Mouse (Mus musculus) erythroblast, embryonic 14.5 days (primary cell): ENCODE data around the gene Pola1. TPM values are rescaled to one million over a fixed set of nuclear protein-coding genes. Genes with fewer than 3 reads are reported as not detected.

Experiments used
- H3K27me3 ChIP-seq: 2 replicates; pipeline ENCODE4 v1.6.1; 2012; ENCODE audit warnings: inconsistent platforms; ENCODE audit not compliant: control insufficient read depth
- H3K36me3 ChIP-seq: 2 replicates; pipeline ENCODE4 v1.6.1; 2012; ENCODE audit warnings: mild to moderate bottlenecking, inconsistent platforms; ENCODE audit not compliant: control insufficient read depth
- H3K4me1 ChIP-seq: 2 replicates; pipeline ENCODE4 v1.6.1; 2012; ENCODE audit warnings: inconsistent platforms; ENCODE audit not compliant: control insufficient read depth
- H3K4me3 ChIP-seq: replicated peaks from 2 replicates; pipeline ENCODE3; 2012; ENCODE audit warnings: moderate library complexity, mild to moderate bottlenecking, inconsistent platforms
- H3K9me3 ChIP-seq: 2 replicates; pipeline ENCODE4 v1.6.1; 2012; ENCODE audit warnings: low read length, inconsistent platforms, mixed read lengths; ENCODE audit not compliant: control insufficient read depth
- GATA1 ChIP-seq: IDR thresholded peaks from 2 replicates; pipeline ENCODE4 v1.6.1; 2012; ENCODE audit warnings: low read length, inconsistent platforms, mixed read lengths
- TAL1 ChIP-seq: IDR thresholded peaks from 3 replicates; pipeline ENCODE4 v1.6.1; 2012; ENCODE audit warnings: low read length, inconsistent platforms, mixed read lengths
- polyA plus RNA-seq: library from polyadenylated mRNA; stranded (reverse); fragments of >175 nt; gene quantifications from 2 replicates; pipeline ENCODE4 v1.2.3, GENCODE M21; 2012

Pola1 gene
- polyA plus RNA-seq = 0.58 and 0.93 TPM in 2 replicates

DNA sequence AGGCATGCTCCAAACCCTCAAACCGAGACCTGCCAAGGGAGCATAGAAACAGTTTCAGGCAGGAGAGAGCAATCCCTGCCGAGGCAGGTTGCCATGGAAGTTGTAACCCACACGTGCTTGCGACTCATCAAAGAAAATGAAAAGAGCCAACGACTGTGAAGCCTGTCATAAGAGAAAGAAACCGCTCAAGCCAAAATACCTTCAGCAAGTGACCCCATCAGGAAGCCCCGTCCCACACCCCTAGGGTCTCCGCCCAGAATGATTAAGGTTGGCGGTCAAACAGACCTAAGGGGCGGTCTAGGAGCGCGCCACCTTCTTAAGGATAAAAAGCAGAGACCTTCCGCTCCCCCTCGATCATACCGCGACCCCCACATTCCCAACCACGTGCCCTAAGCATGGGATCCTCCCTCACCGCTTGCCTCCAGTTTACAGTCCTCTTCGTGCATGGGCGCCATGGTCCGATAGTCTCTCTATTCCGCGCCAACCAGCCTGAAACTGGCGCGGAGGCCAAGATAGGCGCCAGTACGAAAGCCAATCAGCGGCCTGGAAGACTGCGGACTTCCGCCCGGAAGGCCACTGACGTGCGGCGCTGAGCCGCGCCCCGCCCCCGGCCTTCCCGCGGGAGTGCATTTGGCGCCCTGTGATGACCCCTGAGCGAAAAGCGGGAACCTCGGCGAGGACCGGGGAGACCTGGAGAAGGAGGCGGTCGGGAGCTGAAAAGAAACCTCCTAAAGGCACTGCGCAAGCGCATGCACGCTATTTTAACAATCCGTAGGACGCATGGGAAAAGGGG, at the start of gene Pola1:
Gene Pola1, minus strand, starts transcription at position 499 of the 793 bp plus-strand sequence.
- peaks cover 5% of the 10 kb centered on the region for H3K9me3 ChIP-seq
- H3K36me3 ChIP-seq = peaks cover 10% of the 10 kb centered on the region

DNA sequence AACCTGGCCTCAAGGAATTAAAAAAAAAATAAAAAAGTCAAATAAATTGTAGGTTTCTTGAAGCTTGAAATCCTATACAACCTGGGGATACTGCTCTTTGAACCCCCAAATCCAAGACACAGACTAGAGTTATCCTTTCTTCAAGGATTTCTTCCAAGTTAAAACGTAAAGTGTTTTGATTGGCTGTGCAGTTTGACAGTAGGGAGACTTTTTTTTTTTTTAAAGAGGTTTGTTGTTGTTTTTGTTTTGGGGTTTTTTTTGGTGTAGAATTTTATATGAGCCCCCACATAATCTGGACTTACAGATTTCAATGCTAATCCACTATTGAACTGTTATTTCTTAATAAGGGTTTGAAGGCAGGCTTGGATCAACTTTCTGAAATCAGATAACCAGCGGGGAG, 44.3 kb upstream of the Pola1 start:
- H3K9me3 ChIP-seq = no peaks in the 10 kb centered on the region
- TF ChIP-seq GATA1 = 0 out of 2 replicates have a peak, but pooled peaks have one; percentile 19
- no peak for TF ChIP-seq TAL1
- H3K27me3 ChIP-seq = peaks cover 2% of the 10 kb centered on the region; the same call in 1 of the 2 replicates
- H3K4me1 ChIP-seq = peaks cover 41% of the 10 kb centered on the region
- H3K4me3 ChIP-seq = peak overlapping the region; percentile 80
- peaks cover 20% of the 10 kb centered on the region for H3K36me3 ChIP-seq

More for the DNA sequence above, at the start of gene Pola1:
- H3K4me3 ChIP-seq = peak within 1 kb of the TSS; percentile 76
- H3K4me1 ChIP-seq = peaks cover 29% of the 10 kb centered on the region
- TF ChIP-seq TAL1 = no peak
- peaks cover 11% of the 10 kb centered on the region; the same call in 1 of the 2 replicates for H3K27me3 ChIP-seq

DNA sequence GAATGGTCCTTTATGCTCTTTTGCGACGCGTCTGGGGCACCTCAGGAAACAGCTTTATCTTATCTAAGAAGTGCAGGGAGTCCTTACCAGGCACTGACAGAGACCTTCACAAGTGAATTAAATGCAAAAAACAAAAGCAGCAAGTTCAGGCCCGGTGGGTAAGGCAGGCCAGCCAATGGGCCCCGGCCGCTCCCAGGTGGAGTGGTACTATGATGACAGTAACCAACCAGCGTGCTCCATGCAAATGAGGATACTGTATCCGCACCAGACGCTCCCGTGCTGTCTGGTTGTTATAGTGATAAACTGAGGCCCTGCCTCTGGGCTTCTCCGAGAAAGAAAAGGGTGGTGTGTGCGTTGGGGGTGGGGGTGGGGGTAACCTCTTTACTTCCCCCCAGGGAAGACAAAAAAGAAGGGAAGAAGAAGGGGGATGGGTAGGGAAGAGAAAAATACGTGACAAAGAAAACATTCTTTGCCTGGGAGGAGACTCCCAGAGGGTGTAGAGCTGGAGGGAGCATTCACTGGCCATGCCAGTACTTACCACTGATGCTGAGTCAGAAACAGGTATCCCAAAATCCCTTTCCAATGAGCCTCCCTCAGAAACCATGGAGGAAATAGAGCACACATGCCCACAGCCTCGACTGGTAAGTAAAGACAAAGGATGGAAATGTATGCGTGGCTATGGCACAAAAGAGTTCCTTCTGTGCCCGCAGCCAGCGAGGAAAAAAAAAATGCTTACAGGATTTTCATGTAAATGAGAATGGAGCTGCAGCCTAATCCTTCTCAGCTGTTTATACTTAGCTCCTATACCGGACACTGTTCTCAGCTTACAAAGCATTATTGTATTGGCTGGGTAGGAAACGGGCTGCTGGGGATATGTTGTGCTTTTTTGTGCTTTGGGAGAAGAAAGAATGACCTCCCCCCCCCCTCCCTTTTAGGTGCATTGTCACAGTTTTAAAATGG, 43.2 kb upstream of the Pola1 start:
- TF ChIP-seq TAL1 = peak; percentile 73
- peak; percentile 40; the same call in 1 of the 2 replicates for TF ChIP-seq GATA1
- Histone ChIP-seq H3K4me3 (peak overlapping the region; percentile 80), H3K4me1 (peaks cover 41% of the 10 kb centered on the region), H3K27me3 (peaks cover 2% of the 10 kb centered on the region; the same call in 1 of the 2 replicates), H3K9me3 (no peaks in the 10 kb centered on the region), H3K36me3 (peaks cover 10% of the 10 kb centered on the region)

DNA sequence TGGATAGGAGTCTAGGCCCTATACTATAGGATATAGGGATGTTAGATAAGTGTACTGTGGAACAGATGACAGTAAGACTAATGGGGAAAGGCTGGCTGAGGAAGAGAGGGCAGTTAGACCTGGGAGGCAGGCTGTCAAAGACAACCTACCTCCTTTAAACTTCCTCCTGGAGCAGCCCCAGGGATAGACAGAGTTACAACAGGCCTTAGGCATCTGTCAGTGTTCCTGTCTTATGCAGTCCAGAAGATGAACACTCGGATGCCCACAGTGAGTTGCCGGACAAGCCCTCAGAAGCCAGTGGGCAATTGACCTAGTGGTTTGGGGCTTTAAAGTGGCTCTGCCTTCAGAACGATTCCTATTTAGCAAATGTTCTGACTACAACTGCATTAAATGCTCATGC, 42.5 kb upstream of the Pola1 start:
- no peak for TF ChIP-seq GATA1
- TF ChIP-seq TAL1 = no peak
- H3K27me3 ChIP-seq = peaks cover 2% of the 10 kb centered on the region; the same call in 1 of the 2 replicates
- peaks cover 41% of the 10 kb centered on the region for H3K4me1 ChIP-seq
- peaks cover 6% of the 10 kb centered on the region for H3K36me3 ChIP-seq
- peak overlapping the region; percentile 80 for H3K4me3 ChIP-seq
- no peaks in the 10 kb centered on the region for H3K9me3 ChIP-seq

DNA sequence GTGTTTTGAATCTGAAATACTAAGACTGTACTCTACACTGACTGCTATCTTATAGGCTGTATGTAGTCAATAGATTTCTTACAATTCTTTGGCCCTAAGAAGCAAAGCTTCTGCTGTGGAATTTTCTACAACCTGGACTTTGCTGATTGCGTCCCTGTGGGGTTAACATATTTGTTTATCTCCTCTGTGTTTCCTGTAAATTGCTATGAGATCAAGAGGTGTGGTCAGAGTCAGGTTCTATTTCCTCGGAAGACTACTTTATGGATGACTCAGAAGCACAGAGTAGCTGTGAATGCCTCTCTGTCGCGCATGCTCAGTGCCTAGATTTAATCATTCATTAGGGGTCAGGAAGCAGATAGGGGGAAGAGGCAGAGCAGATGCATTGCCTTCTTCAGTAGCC, 32.8 kb upstream of the Pola1 start:
- H3K9me3 ChIP-seq = no peaks in the 10 kb centered on the region
- H3K36me3 ChIP-seq = no peaks in the 10 kb centered on the region
- H3K4me1 ChIP-seq = peaks cover 18% of the 10 kb centered on the region
- H3K4me3 ChIP-seq = no peak overlapping the region
- no peak for TF ChIP-seq GATA1
- TF ChIP-seq TAL1 = no peak
- H3K27me3 ChIP-seq = no peaks in the 10 kb centered on the region

DNA sequence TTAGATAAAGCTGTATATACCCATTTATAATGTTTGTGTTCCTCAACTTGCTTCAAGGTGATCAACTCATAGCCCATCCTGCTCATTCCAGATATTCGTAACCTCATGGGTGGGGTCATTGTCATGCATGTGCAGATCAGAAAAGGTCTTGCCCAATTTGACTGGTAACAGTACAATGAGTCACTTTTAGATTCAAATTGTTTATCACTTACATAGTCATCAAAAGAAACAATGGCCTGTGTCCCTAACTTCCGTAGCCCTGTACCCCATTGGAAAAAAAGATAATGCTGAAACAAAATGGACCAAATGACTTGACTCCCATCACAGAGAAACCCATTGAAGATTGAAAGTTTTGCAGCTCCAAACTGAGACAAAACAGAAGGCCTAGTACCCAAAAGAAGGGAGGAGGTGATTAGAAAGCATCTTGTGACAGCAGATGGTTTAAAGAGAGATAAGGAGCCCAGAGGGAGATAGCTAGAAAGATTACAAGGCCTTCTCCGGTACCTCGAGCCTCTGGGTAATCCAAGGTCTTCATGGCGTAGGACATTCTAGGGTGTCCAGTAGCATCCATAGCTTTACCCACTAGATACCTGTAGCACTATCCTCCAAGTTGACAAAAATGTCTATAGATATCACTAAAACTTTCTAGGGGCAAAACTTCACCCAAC, 32.1 kb upstream of the Pola1 start:
- no peaks in the 10 kb centered on the region for H3K9me3 ChIP-seq
- H3K4me1 ChIP-seq = peaks cover 18% of the 10 kb centered on the region
- TF ChIP-seq TAL1 = no peak
- TF ChIP-seq GATA1 = no peak
- H3K27me3 ChIP-seq = no peaks in the 10 kb centered on the region
- H3K4me3 ChIP-seq = no peak overlapping the region
- H3K36me3 ChIP-seq = no peaks in the 10 kb centered on the region

DNA sequence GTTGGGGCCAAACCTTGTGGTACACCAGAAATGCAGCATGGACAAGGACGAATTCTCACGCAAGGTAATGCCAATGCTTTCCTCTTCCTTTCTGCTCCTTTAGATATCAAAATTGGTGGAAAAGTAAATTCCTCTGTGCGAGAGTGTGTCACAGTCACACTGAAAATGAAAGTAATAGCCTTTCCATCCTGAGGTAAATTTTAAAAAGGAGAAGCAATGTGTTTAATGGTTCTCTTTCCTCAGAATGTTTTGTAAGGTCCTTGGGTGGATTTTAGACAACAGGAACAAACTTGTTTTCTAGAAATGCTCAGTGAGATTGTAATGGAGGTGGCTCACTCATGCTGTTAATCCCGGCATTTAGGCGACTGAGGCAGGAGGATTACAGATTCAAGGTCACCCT, 23.2 kb upstream of the Pola1 start:
- no peaks in the 10 kb centered on the region for H3K4me1 ChIP-seq
- H3K4me3 ChIP-seq = no peak overlapping the region
- TF ChIP-seq TAL1 = no peak
- no peak for TF ChIP-seq GATA1
- H3K36me3 ChIP-seq = no peaks in the 10 kb centered on the region
- H3K9me3 ChIP-seq = no peaks in the 10 kb centered on the region
- H3K27me3 ChIP-seq = no peaks in the 10 kb centered on the region; the same call in none of the 2 replicates

DNA sequence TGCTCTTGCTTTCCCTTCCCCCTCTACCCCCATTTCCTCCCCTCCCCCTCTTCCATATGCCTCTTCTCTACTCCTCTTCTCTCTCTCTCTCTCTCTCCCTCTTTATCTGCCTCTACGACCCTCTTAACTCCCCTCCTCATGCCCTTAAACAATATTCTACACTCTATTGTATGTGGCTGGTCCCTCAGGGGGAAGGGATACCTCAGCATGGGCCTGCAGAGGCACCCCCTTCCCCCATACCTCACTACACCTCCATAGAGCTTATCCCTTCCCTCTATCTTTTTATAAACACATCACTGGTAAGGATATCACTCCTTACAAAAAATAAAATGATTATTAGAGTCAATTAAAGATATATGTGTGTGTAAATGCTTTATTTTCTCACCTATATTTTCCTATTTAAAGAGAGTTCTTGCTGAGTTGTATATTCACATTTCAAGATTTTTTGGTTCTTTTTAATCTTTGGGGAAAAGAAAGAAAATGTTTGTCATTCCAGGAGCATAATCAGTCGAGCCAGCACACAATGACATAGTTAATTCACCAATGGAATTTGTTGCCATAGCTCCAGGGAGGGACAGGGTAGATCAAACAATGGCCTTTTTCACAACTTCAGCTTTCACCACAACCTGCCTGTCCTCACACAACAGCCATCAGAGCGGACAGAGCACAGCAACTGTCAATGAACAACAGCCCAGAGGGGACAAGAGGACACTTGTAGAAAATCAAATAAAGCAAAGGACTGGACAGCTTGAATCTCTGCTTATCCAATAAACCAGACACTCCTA, 22.5 kb upstream of the Pola1 start, which contains the start of gene Pcyt1b:
Gene Pcyt1b, plus strand, starts transcription at position 646 of the 785 bp plus-strand sequence.
- no peak within 1 kb of the TSS for H3K4me3 ChIP-seq
- no peaks in the 10 kb centered on the region; the same call in none of the 2 replicates for H3K27me3 ChIP-seq
- H3K36me3 ChIP-seq = no peaks in the 10 kb centered on the region
- no peak for TF ChIP-seq TAL1
- no peak for TF ChIP-seq GATA1
- no peaks in the 10 kb centered on the region for H3K4me1 ChIP-seq
- no peaks in the 10 kb centered on the region for H3K9me3 ChIP-seq
